Mouse (Mus musculus): ENCODE results near the gene Cd209c. TPM values are rescaled to one million over a fixed set of nuclear protein-coding genes. Genes with fewer than 3 reads are reported as not detected.

The Cd209c gene
- total RNA-seq (2021), result not detected

- DNase-seq, result no peak
These were observed at the start of gene Cd209c for GRCm38 (mm10) chr8:3954646-3955045. TSS of gene Cd209c (minus strand) at chr8:3954746.

GRCm38 (mm10) chr8:3994219-3994618 is 39.7 kb upstream of the Cd209c start:
- DNase-seq, result no peak

GRCm38 (mm10) chr8:3956037-3956436 is 1.5 kb upstream of the Cd209c start:
- peak; percentile 35 for DNase-seq

GRCm38 (mm10) chr8:3940023-3940422 is 14.5 kb downstream of the Cd209c start:
- DNase-seq, result no peak

- no peak for DNase-seq
These were observed 27.8 kb downstream of the Cd209c start, which contains the start of gene Cd209b for GRCm38 (mm10) chr8:3926744-3927143. TSS of gene Cd209b (minus strand) at chr8:3926844.

Other genes with a start within 250 kb of the Cd209c start
- 1 to 10 TPM in 1 of 2 experiments, under 1 TPM in 1; 0.63 to 1.3 TPM for gene Clec4g, start 234.1 kb downstream of the Cd209c start, total RNA-seq (2021)
- not detected for gene Cd209a, start 205.8 kb downstream of the Cd209c start, total RNA-seq (2021)
- gene Cd209e, start 100.4 kb downstream of the Cd209c start, total RNA-seq (2021), result not detected
- not detected for gene Cd209d, start 76.2 kb downstream of the Cd209c start, total RNA-seq (2021)
- not detected for gene Cd209b, start 27.9 kb downstream of the Cd209c start, total RNA-seq (2021)
- not detected for gene Cd209f, start 151.1 kb upstream of the Cd209c start, total RNA-seq (2021)
- gene Cd209g, start 179.4 kb upstream of the Cd209c start, total RNA-seq (2021), result not detected
- 10 to 100 TPM; 19.1 to 26.0 TPM for gene Evi5l, start 211.8 kb upstream of the Cd209c start, total RNA-seq (2021)

Data from heart, postnatal 4 days (tissue).